Mouse (Mus musculus) ovary, adult 18-20 months (tissue): Measurements from ENCODE around the gene Pja2.
"Not testable (repeated sequence)": the region's sequence is repeated elsewhere in the genome, so short reads cannot be mapped to it uniquely, and the experiment has no call there.

Source experiments
- DNase-seq: peaks from one replicate; pipeline ENCODE4 v3.0.0; 2022; ENCODE audit warnings: low spot score, mixed read lengths

Gene Pja2

DNA sequence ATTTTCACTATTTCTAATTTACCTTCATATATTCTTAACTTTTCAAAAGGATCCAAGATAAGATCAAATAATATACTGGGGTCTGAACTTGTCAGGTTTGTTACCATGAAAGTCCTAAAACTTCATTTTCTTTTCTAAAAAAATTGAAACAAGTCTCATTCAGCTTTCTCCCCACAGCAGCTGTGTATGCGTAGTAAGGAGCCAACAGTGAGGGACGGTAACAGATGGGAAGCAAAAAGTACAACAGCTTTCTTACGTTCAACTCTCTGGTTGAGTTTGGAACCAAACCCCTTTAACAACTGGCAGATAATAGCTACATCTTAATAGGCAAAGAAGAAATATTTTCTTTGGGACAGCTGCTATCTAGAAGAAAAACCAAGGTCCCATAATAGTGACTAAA, 50.3 kb downstream of the Pja2 start:
- not testable (repeated sequence) for DNase-seq

DNA sequence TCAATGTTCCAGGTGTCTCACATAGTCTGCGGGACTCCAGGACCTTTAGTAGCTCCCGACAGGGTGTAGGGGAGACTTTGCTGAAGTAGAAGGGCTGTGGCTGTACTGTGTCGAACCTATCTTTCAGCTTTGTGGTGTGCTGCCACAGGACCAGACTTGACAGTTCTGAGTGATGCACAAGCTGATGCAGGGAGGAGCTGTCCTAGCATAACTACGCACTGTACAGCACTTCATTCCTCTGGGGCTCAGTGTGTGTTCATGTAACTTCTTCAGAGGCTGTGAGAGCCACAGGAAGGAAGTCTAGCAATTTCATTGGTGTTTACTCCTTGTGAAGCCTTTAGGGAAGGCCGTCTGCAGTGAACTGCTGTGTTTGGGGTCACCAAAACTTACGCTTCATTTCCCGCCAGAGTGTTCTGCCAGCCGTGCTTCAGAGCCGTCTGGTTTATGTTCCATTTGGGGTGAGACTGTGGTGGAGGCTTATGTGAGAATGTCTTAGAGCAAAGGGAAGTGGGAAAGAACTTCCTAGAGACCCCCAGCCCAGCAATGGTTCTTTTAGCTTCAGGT, 54.0 kb downstream of the Pja2 start:
- DNase-seq, result no peak

GRCm38 (mm10) chr17:64276666-64277065, 55.0 kb downstream of the Pja2 start:
- no peak for DNase-seq

DNA sequence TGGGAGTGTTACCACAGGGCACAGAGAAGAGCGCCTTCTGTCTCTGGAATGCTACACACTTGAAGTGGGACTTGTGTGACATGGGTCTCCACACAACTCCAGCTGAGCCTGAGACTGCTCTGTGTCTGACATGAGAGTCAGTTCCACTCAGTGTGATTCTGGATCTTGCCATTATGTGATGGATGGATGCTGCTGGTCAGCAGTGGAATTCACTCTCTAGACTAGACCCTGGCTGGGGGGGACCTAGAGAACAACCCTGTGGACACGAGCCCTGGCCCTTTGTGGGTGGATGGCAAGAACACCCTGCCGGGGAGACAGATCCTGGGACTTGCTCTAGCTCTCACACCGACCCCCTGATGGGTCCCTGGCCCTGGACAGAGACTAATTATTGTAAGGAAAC, 56.5 kb downstream of the Pja2 start:
- DNase-seq, result no peak

DNA sequence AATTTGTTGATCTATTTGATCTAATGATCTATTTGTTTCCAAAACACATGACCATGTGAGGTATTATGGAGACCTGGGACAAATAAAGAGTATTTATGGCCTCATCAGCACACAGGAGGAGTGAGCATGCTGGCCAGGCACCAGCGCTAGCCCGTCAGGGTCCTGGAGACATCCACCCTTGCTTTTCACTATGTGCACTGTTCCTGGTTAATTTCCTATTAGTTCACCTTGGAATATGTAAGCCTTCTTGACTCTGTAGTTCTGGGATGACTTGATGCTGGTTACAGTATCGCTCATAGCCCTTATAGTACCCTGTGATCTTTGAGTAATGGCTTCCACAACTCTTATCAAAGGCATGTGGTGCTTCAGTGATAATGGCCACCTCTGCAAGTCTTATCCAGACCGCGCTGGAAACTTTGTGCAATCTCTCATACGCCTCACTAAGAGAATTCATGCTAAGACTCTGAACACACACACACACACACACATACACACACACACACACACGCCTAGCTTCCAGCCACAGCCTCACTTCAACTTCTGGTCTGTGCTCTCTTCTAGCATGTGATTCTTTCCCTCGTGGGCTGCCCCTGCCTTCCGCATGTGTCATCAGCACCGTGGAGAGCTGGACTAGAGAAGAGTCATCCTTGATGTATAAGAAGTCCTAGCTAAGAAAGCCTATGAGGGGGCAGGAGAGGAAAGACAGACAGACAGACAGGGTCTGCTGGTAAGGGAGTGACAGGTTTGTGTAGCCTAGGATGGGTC, 57.2 kb downstream of the Pja2 start:
- no peak for DNase-seq

GRCm38 (mm10) chr17:64260571-64260970, 71.1 kb downstream of the Pja2 start:
- DNase-seq, result no peak

GRCm38 (mm10) chr17:64248246-64248645, 83.5 kb downstream of the Pja2 start:
- no peak for DNase-seq

DNA sequence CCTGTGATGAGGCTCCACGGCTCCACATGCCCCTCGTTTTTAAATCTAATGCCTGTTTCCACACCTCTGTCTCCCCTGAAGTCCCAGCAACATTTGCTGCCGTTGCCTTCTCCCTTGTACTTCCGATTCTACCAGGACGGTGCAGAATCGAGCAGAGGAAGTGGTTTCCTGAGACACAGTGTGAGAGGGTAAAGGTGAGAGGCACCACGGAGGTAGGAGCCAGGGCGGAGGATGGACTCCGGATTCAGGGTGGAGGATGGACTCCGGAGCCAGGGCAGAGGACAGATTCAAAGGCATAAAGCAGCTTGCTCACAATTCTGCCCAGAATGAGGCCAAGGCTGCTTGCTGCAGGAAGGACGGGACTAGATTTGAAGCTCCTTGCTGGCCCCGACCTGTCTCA, 88.8 kb downstream of the Pja2 start:
- DNase-seq, result no peak

- no peak for DNase-seq
Measured at GRCm38 (mm10) chr17:64242310-64242859, 89.3 kb downstream of the Pja2 start.

DNA sequence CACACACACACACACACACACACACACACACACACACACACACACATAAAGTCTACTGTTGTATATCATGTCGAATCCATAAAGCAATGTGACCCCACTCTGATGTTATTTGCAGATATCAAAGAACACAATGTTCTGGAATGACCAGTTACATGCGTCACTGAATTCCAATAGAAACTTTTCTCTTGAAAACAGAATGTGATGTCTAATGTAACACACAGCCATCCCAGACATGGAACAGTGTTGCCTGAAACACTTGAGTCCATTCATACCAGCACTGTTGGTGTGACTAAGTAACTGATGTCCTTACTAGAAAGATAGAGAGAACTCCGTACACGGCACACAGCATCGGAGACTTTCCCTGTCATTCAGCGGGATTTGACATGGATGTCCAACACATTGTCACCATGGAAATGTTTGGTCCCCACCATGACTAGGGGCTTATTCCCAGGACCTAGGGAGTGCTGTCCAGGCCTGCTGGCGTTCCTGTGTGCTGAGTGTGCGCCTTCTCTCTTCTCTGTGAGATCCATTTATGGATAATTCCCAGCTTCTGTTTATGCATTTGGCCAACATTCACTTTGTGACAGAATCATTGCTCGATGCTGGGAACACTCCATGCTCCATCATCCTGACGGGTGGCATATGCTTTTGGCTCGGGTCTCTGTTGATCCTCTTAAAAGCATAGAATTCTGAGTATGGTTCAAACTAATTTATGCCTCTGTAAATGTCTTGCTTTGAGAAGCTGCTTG, 90.0 kb downstream of the Pja2 start:
- no peak for DNase-seq

- DNase-seq, result no peak
Measured at GRCm38 (mm10) chr17:64232134-64232533, 99.6 kb downstream of the Pja2 start.

GRCm38 (mm10) chr17:64231637-64232036, 100.1 kb downstream of the Pja2 start:
- DNase-seq, result not testable (repeated sequence)

- DNase-seq, result no peak
Measured at GRCm38 (mm10) chr17:64231172-64231571, 100.5 kb downstream of the Pja2 start.
